Mouse (Mus musculus) forebrain, embryonic 16.5 days (tissue): ENCODE results near the gene Stoml1. TPM values are rescaled to one million over a fixed set of nuclear protein-coding genes. Genes with fewer than 3 reads are reported as not detected.
A peak's percentile ranks its signal among the peaks of the same experiment; 100 is the strongest.

Source experiments
- ATAC-seq: fragments of 200-750 bp; cut with Nextera tagmentation; 2 replicates; pipeline ENCODE4 v1.8.0; 2017; ENCODE audit warnings: mild to moderate bottlenecking, moderate library complexity
- H3K27ac ChIP-seq: fragments of 300-500 bp; sonication (generic); 2 replicates; pipeline ENCODE4 v1.5.1; 2014; ENCODE audit warnings: low read length, control low read depth
- H3K27me3 ChIP-seq: fragments of 300-500 bp; sonication (generic); replicated peaks from 2 replicates; pipeline ENCODE4 v1.6.1; 2014; ENCODE audit warnings: low read length; ENCODE audit not compliant: control insufficient read depth, insufficient read depth
- H3K36me3 ChIP-seq: fragments of 300-500 bp; sonication (generic); 2 replicates; pipeline ENCODE4 v1.6.1; 2014; ENCODE audit not compliant: control insufficient read depth, insufficient read depth
- H3K4me1 ChIP-seq: fragments of 300-500 bp; sonication (generic); replicated peaks from 2 replicates; pipeline ENCODE4 v1.6.1; 2014; ENCODE audit warnings: low read length; ENCODE audit not compliant: control insufficient read depth, insufficient read depth
- H3K4me2 ChIP-seq: fragments of 300-500 bp; sonication (generic); 2 replicates; pipeline ENCODE4 v1.6.1; 2014; ENCODE audit warnings: mild to moderate bottlenecking, low read length, control low read depth
- H3K4me3 ChIP-seq: fragments of 300-500 bp; sonication (generic); replicated peaks from 2 replicates; pipeline ENCODE4 v1.5.1; 2014; ENCODE audit warnings: mild to moderate bottlenecking, low read length, control low read depth
- H3K9ac ChIP-seq: fragments of 300-500 bp; sonication (generic); replicated peaks from 2 replicates; pipeline ENCODE4 v1.6.1; 2014; ENCODE audit warnings: low read depth, low read length, control low read depth
- H3K9me3 ChIP-seq: fragments of 300-500 bp; sonication (generic); 2 replicates; pipeline ENCODE4 v1.6.1; 2016; ENCODE audit warnings: low read length; ENCODE audit not compliant: control insufficient read depth
- WGBS: fragments of 180-500 bp; shearing (Covaris S2); extraction: QIAGEN DNeasy Blood & Tissue Kit; methylation state at CpG from one replicate; pipeline ENCODE4 v1.1.7; 2014; 5-methylcytosine and 5-hydroxymethylcytosine counted together
- polyA plus RNA-seq: library from polyadenylated mRNA; unstranded; fragments of >200 nt; fragmentation: Nextera tagmentation; extraction: Ambion mirVana; gene quantifications from 2 replicates; pipeline ENCODE4 v1.2.1, GENCODE M21; 2015

Gene Stoml1
- polyA plus RNA-seq, 1 experiment from 2014 or later = 120 TPM

GRCm38 (mm10) chr9:58289901-58290300, 36.9 kb downstream of the Stoml1 start:
- Histone ChIP-seq H3K4me1 (no peaks in the 10 kb centered on the region), H3K9me3 (no peaks in the 10 kb centered on the region), H3K9ac (no peak overlapping the region), H3K27ac (no peak overlapping the region), H3K4me2 (no peak overlapping the region), H3K36me3 (no peaks in the 10 kb centered on the region), H3K27me3 (no peaks in the 10 kb centered on the region), H3K4me3 (no peak overlapping the region)
- 88% methylated on average over 2 of the region's 2 CpGs for WGBS
- ATAC-seq = no peak

GRCm38 (mm10) chr9:58294527-58294926, 41.6 kb downstream of the Stoml1 start:
- Histone ChIP-seq H3K9ac (no peak overlapping the region), H3K4me3 (no peak overlapping the region), H3K4me1 (0 out of 2 replicates have a peak, but pooled peaks cover 4% of the 10 kb centered on the region), H3K4me2 (no peak overlapping the region), H3K9me3 (no peaks in the 10 kb centered on the region), H3K36me3 (no peaks in the 10 kb centered on the region), H3K27me3 (no peaks in the 10 kb centered on the region), H3K27ac (no peak overlapping the region)
- WGBS = 64% methylated on average over 7 of the region's 7 CpGs
- no peak for ATAC-seq

- Histone ChIP-seq H3K36me3 (no peaks in the 10 kb centered on the region), H3K4me1 (0 out of 2 replicates have a peak, but pooled peaks cover 4% of the 10 kb centered on the region)
These were observed 42.4 kb downstream of the Stoml1 start for GRCm38 (mm10) chr9:58295345-58295744.

GRCm38 (mm10) chr9:58295766-58296361, 42.9 kb downstream of the Stoml1 start:
- Histone ChIP-seq H3K27me3 (no peaks in the 10 kb centered on the region), H3K4me3 (no peak overlapping the region), H3K9me3 (no peaks in the 10 kb centered on the region), H3K36me3 (no peaks in the 10 kb centered on the region), H3K4me2 (no peak overlapping the region), H3K9ac (no peak overlapping the region), H3K27ac (no peak overlapping the region), H3K4me1 (0 out of 2 replicates have a peak, but pooled peaks cover 4% of the 10 kb centered on the region)
- 20% methylated on average over 9 of the region's 9 CpGs for WGBS
- ATAC-seq = no peak

More at GRCm38 (mm10) chr9:58295345-58295744, 42.4 kb downstream of the Stoml1 start:
- Histone ChIP-seq H3K4me3 (no peak overlapping the region), H3K27ac (no peak overlapping the region), H3K4me2 (no peak overlapping the region), H3K9me3 (no peaks in the 10 kb centered on the region), H3K27me3 (no peaks in the 10 kb centered on the region), H3K9ac (no peak overlapping the region)
- 79% methylated on average over 3 of the region's 3 CpGs for WGBS
- ATAC-seq = no peak

GRCm38 (mm10) chr9:58297065-58297464, 44.1 kb downstream of the Stoml1 start:
- no peak for ATAC-seq
- no peak overlapping the region for H3K4me2 ChIP-seq
- WGBS = 90% methylated on average over 6 of the region's 6 CpGs

GRCm38 (mm10) chr9:58297961-58298477, 45.1 kb downstream of the Stoml1 start:
- no peaks in the 10 kb centered on the region for H3K27me3 ChIP-seq
- no peaks in the 10 kb centered on the region for H3K9me3 ChIP-seq
- H3K4me2 ChIP-seq = no peak overlapping the region
- ATAC-seq = peak; percentile 36; the same call in 1 of the 2 replicates
- WGBS = 41% methylated on average over 4 of the region's 4 CpGs
- H3K4me3 ChIP-seq = no peak overlapping the region
- H3K27ac ChIP-seq = no peak overlapping the region
- H3K9ac ChIP-seq = no peak overlapping the region
- H3K36me3 ChIP-seq = no peaks in the 10 kb centered on the region
- H3K4me1 ChIP-seq = 0 out of 2 replicates have a peak, but pooled peaks cover 4% of the 10 kb centered on the region

More at GRCm38 (mm10) chr9:58297065-58297464, 44.1 kb downstream of the Stoml1 start:
- Histone ChIP-seq H3K4me3 (no peak overlapping the region), H3K9me3 (no peaks in the 10 kb centered on the region), H3K27ac (no peak overlapping the region), H3K27me3 (no peaks in the 10 kb centered on the region), H3K9ac (no peak overlapping the region), H3K36me3 (no peaks in the 10 kb centered on the region), H3K4me1 (0 out of 2 replicates have a peak, but pooled peaks cover 4% of the 10 kb centered on the region)

- 0 out of 2 replicates have a peak, but pooled peaks cover 4% of the 10 kb centered on the region for H3K4me1 ChIP-seq
- H3K27ac ChIP-seq = no peak overlapping the region
- H3K27me3 ChIP-seq = no peaks in the 10 kb centered on the region
- 36% methylated on average over 2 of the region's 2 CpGs for WGBS
- no peak for ATAC-seq
- H3K9me3 ChIP-seq = no peaks in the 10 kb centered on the region
- H3K4me3 ChIP-seq = no peak overlapping the region
- H3K4me2 ChIP-seq = no peak overlapping the region
- H3K36me3 ChIP-seq = no peaks in the 10 kb centered on the region
- H3K9ac ChIP-seq = no peak overlapping the region
These were observed 46.4 kb downstream of the Stoml1 start for GRCm38 (mm10) chr9:58299356-58299799.

- H3K4me1 ChIP-seq = peaks cover 8% of the 10 kb centered on the region
- no peaks in the 10 kb centered on the region for H3K27me3 ChIP-seq
- H3K4me2 ChIP-seq = no peak overlapping the region
- WGBS = 52% methylated on average over 5 of the region's 5 CpGs
- no peak overlapping the region for H3K4me3 ChIP-seq
- H3K27ac ChIP-seq = no peak overlapping the region
- H3K9me3 ChIP-seq = no peaks in the 10 kb centered on the region
- no peak overlapping the region for H3K9ac ChIP-seq
- H3K36me3 ChIP-seq = no peaks in the 10 kb centered on the region
- ATAC-seq = no peak
These were observed 50.2 kb downstream of the Stoml1 start for GRCm38 (mm10) chr9:58303115-58303514.

GRCm38 (mm10) chr9:58303599-58304271, 50.8 kb downstream of the Stoml1 start:
- Histone ChIP-seq H3K27me3 (no peaks in the 10 kb centered on the region), H3K36me3 (no peaks in the 10 kb centered on the region), H3K9me3 (no peaks in the 10 kb centered on the region), H3K4me2 (no peak overlapping the region), H3K9ac (no peak overlapping the region), H3K4me3 (no peak overlapping the region), H3K27ac (no peak overlapping the region), H3K4me1 (peaks cover 14% of the 10 kb centered on the region)
- WGBS = 63% methylated on average over 8 of the region's 8 CpGs
- ATAC-seq = no peak
